Mouse (Mus musculus) limb, embryonic 10.5 days (tissue): Measurements from ENCODE around the gene Rfx2. TPM values are rescaled to one million over a fixed set of nuclear protein-coding genes. Genes with fewer than 3 reads are reported as not detected.

ENCODE experiments used
- DNase-seq: peaks from one replicate; pipeline ENCODE4 v3.0.0-alpha.2; 2017; ENCODE audit warnings: low spot score
- H3K27ac ChIP-seq: fragments of 300-500 bp; sonication (generic); 2 replicates; pipeline ENCODE4 v1.5.1; 2016; ENCODE audit warnings: mild to moderate bottlenecking
- H3K27me3 ChIP-seq: fragments of 300-500 bp; sonication (generic); 2 replicates; pipeline ENCODE4 v1.6.1; 2016; ENCODE audit warnings: low read depth, mild to moderate bottlenecking; ENCODE audit not compliant: poor library complexity, severe bottlenecking
- H3K36me3 ChIP-seq: fragments of 300-500 bp; sonication (generic); 2 replicates; pipeline ENCODE4 v1.6.1; 2016; ENCODE audit warnings: mild to moderate bottlenecking, moderate library complexity
- H3K4me1 ChIP-seq: fragments of 300-500 bp; sonication (generic); 2 replicates; pipeline ENCODE4 v1.6.1; 2016
- H3K4me3 ChIP-seq: fragments of 300-500 bp; sonication (generic); 2 replicates; pipeline ENCODE4 v1.5.1; 2016; ENCODE audit warnings: mild to moderate bottlenecking, moderate library complexity
- H3K9me3 ChIP-seq: fragments of 300-500 bp; sonication (generic); replicated peaks from 2 replicates; pipeline ENCODE4 v1.6.1; 2016; ENCODE audit warnings: mild to moderate bottlenecking
- WGBS: fragments of 180-500 bp; shearing (Covaris S2); methylation state at CpG from one replicate; pipeline ENCODE4 v1.1.7; 2016; 5-methylcytosine and 5-hydroxymethylcytosine counted together
- polyA plus RNA-seq: library from polyadenylated mRNA; unstranded; fragments of >200 nt; fragmentation: Nextera tagmentation; extraction: Ambion mirVana; gene quantifications from 2 replicates; pipeline ENCODE4 v1.2.1, GENCODE M21; 2016

Rfx2 gene
- polyA plus RNA-seq, 1 experiment from 2014 or later = 4.5 TPM

- H3K9me3 ChIP-seq = no peaks in the 10 kb centered on the region
- no peak for DNase-seq
- peaks cover 37% of the 10 kb centered on the region for H3K27me3 ChIP-seq
- no peaks in the 10 kb centered on the region for H3K36me3 ChIP-seq
- H3K4me3 ChIP-seq = no peak overlapping the region
- peaks cover 20% of the 10 kb centered on the region for H3K4me1 ChIP-seq
- no peak overlapping the region for H3K27ac ChIP-seq
- WGBS = 90% methylated on average over 2 of the region's 2 CpGs
These were observed 4.1 kb downstream of the Rfx2 start for GRCm38 (mm10) chr17:56826718-56827117.

- Histone ChIP-seq H3K9me3 (no peaks in the 10 kb centered on the region), H3K27ac (no peak overlapping the region), H3K4me1 (no peaks in the 10 kb centered on the region), H3K27me3 (peaks cover 14% of the 10 kb centered on the region), H3K4me3 (no peak overlapping the region), H3K36me3 (no peaks in the 10 kb centered on the region)
- no peak for DNase-seq
- WGBS = 63% methylated on average over 2 of the region's 2 CpGs
These were observed 7.5 kb downstream of the Rfx2 start for GRCm38 (mm10) chr17:56823352-56823751.

- Histone ChIP-seq H3K4me3 (no peak overlapping the region), H3K4me1 (0 out of 2 replicates have a peak, but pooled peaks cover 3% of the 10 kb centered on the region), H3K27ac (no peak overlapping the region), H3K36me3 (no peaks in the 10 kb centered on the region), H3K27me3 (peaks cover 5% of the 10 kb centered on the region; the same call in 1 of the 2 replicates), H3K9me3 (no peaks in the 10 kb centered on the region)
- no peak for DNase-seq
- 86% methylated on average over 2 of the region's 2 CpGs for WGBS
These were observed 8.4 kb downstream of the Rfx2 start for GRCm38 (mm10) chr17:56822380-56822779.

- no peak overlapping the region for H3K27ac ChIP-seq
These were observed 11.1 kb downstream of the Rfx2 start for GRCm38 (mm10) chr17:56819694-56820111.

GRCm38 (mm10) chr17:56819032-56819545, 11.7 kb downstream of the Rfx2 start:
- Histone ChIP-seq H3K4me3 (no peak overlapping the region), H3K9me3 (no peaks in the 10 kb centered on the region), H3K4me1 (peaks cover 10% of the 10 kb centered on the region; the same call in 1 of the 2 replicates), H3K27ac (no peak overlapping the region), H3K36me3 (no peaks in the 10 kb centered on the region), H3K27me3 (peaks cover 6% of the 10 kb centered on the region; the same call in 1 of the 2 replicates)
- DNase-seq = no peak
- 79% methylated on average over 6 of the region's 6 CpGs for WGBS

More at GRCm38 (mm10) chr17:56819694-56820111, 11.1 kb downstream of the Rfx2 start:
- no peak overlapping the region for H3K4me3 ChIP-seq
- DNase-seq = no peak
- peaks cover 6% of the 10 kb centered on the region; the same call in 1 of the 2 replicates for H3K4me1 ChIP-seq
- 81% methylated on average over 8 of the region's 8 CpGs for WGBS
- no peaks in the 10 kb centered on the region for H3K9me3 ChIP-seq
- H3K36me3 ChIP-seq = no peaks in the 10 kb centered on the region
- peaks cover 6% of the 10 kb centered on the region; the same call in 1 of the 2 replicates for H3K27me3 ChIP-seq

- peaks cover 11% of the 10 kb centered on the region for H3K27me3 ChIP-seq
- no peaks in the 10 kb centered on the region for H3K9me3 ChIP-seq
- no peaks in the 10 kb centered on the region for H3K36me3 ChIP-seq
- no peak overlapping the region for H3K27ac ChIP-seq
- WGBS = 27% methylated on average over 11 of the region's 11 CpGs
- H3K4me3 ChIP-seq = 0 out of 2 replicates have a peak overlapping the region, but pooled peaks have one; percentile 21
- H3K4me1 ChIP-seq = peaks cover 13% of the 10 kb centered on the region; the same call in 1 of the 2 replicates
- no peak for DNase-seq
These were observed 12.7 kb downstream of the Rfx2 start for GRCm38 (mm10) chr17:56818067-56818636.

GRCm38 (mm10) chr17:56815057-56815345, 15.8 kb downstream of the Rfx2 start:
- 77% methylated on average over 3 of the region's 3 CpGs for WGBS
- H3K4me1 ChIP-seq = peaks cover 20% of the 10 kb centered on the region
- H3K36me3 ChIP-seq = no peaks in the 10 kb centered on the region
- H3K27ac ChIP-seq = no peak overlapping the region
- no peak for DNase-seq
- no peak overlapping the region for H3K4me3 ChIP-seq
- no peaks in the 10 kb centered on the region for H3K9me3 ChIP-seq
- H3K27me3 ChIP-seq = peaks cover 12% of the 10 kb centered on the region; the same call in 1 of the 2 replicates

DNA sequence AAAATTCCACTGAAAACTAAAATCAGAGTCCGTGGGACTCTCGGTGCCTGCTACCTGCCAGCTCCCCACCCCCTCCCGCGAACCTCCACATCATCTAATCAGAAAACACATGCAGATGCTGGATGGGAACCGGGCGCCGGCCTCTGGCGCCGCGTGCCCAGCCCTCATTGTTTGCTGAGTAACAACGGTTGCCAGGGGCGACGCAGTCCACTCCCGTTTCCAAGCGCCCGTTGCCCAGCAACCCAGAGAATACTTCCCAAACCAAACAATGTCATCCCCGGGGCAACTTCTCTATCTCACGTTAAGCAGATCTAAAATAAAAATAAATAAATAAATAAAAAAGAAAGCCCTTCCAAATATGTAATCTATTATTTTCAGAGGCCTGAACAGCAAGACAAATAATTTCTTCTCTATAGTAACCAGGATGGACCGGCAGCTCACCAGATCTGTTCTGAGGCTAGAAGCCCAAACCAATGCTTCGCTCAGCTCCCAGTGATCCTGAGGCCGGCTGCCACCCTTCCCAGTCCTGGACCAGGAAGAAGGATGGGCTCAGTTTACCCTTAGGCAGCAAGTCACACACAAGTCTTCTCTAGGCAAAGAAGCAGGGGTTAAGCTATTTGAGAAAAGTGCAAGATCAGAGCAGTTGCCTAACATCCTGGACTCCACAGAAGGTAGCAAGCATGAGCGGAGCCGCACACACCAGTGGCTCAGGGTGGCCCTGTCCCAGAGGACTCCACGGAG, 16.3 kb downstream of the Rfx2 start:
- WGBS = 19% methylated on average over 24 of the region's 24 CpGs
- no peak overlapping the region for H3K4me3 ChIP-seq

DNA sequence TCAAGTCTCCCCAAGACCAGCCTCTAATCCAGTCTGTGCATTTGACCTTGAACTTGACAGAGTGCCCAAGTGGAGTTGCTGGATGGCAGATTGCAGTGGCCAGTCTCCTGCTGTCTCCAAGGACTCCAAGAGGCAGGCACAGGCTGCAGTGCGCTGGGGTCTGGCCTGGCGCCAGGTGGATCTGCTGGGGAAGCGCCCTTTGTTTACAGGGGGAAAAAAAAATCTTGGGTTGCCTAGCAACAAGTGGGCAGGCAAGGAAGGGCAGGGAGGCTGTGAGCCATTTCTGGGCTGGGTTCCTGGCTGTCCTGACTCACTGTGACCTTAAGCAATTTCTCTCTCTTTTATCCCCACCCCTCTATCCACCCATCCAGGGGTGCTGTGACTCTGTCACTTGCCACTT, 20.6 kb downstream of the Rfx2 start:
- Histone ChIP-seq H3K4me3 (no peak overlapping the region), H3K4me1 (peaks cover 18% of the 10 kb centered on the region), H3K27me3 (peaks cover 37% of the 10 kb centered on the region)

More for the DNA sequence above, 16.3 kb downstream of the Rfx2 start:
- Histone ChIP-seq H3K36me3 (no peaks in the 10 kb centered on the region), H3K27ac (no peak overlapping the region; the same call in 1 of the 2 replicates), H3K4me1 (peaks cover 21% of the 10 kb centered on the region), H3K27me3 (peaks cover 17% of the 10 kb centered on the region; the same call in 1 of the 2 replicates), H3K9me3 (no peaks in the 10 kb centered on the region)
- DNase-seq = peak; percentile 91

GRCm38 (mm10) chr17:56808518-56808917, 22.3 kb downstream of the Rfx2 start:
- H3K27me3 ChIP-seq = peaks cover 33% of the 10 kb centered on the region

More for the DNA sequence above, 20.6 kb downstream of the Rfx2 start:
- 4% methylated on average over 3 of the region's 3 CpGs for WGBS
- H3K36me3 ChIP-seq = no peaks in the 10 kb centered on the region
- no peak for DNase-seq
- no peaks in the 10 kb centered on the region for H3K9me3 ChIP-seq
- peak overlapping the region; percentile 34; the same call in 1 of the 2 replicates for H3K27ac ChIP-seq

DNA sequence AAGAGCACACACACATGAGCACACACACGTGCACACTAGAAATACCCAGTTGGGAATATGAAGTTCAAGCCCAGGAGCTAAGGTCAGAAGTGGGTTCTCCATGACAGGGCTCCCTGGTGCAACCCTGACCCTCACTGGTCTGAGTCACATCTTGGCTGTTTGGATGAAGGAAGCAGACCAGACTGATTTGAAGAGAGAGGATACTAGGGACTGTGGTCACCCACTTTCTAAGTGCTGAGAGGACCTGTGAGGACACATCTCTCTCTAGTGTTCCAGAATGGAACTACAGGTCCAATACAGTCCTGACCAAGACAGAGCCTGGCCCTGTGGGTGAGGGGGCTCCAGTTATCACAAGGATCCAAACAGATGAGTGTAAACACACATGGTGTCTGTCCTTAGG, 25.0 kb downstream of the Rfx2 start:
- Histone ChIP-seq H3K4me3 (no peak overlapping the region), H3K4me1 (peaks cover 8% of the 10 kb centered on the region), H3K27me3 (peaks cover 33% of the 10 kb centered on the region), H3K27ac (no peak overlapping the region), H3K9me3 (no peaks in the 10 kb centered on the region), H3K36me3 (no peaks in the 10 kb centered on the region)
- WGBS = 93% methylated on average over 1 of the region's 1 CpGs
- DNase-seq = no peak

More at GRCm38 (mm10) chr17:56808518-56808917, 22.3 kb downstream of the Rfx2 start:
- peak; percentile 83 for DNase-seq
- H3K36me3 ChIP-seq = no peaks in the 10 kb centered on the region
- H3K4me3 ChIP-seq = no peak overlapping the region
- H3K27ac ChIP-seq = no peak overlapping the region
- no peaks in the 10 kb centered on the region for H3K9me3 ChIP-seq
- H3K4me1 ChIP-seq = peaks cover 8% of the 10 kb centered on the region
- WGBS = 9% methylated on average over 9 of the region's 9 CpGs

DNA sequence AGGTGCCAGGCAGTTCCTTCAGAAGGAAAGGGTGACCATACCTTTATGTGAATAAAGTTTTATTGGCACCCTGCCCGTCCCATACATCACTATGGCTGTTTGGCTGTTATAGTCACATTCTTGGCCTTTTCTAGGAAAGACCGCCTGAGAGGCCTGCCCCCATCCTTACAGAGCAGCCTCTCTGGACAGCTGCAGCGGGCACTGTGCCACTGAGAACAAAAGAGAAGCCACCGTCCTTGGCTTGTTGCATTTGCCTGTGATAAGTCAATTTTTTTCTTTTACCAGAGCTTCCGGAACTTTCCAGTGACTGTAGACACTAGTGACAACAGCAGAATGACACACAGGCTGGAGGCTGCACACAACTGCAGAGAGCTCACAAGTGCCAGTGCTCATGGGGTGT, 25.9 kb downstream of the Rfx2 start:
- Histone ChIP-seq H3K4me3 (no peak overlapping the region), H3K9me3 (no peaks in the 10 kb centered on the region)

GRCm38 (mm10) chr17:56802065-56802464, 28.7 kb downstream of the Rfx2 start:
- no peak overlapping the region for H3K4me3 ChIP-seq
- DNase-seq = no peak
- H3K27me3 ChIP-seq = peaks cover 4% of the 10 kb centered on the region
- H3K36me3 ChIP-seq = no peaks in the 10 kb centered on the region
- no peaks in the 10 kb centered on the region for H3K9me3 ChIP-seq
- WGBS = 76% methylated on average over 8 of the region's 8 CpGs
- no peaks in the 10 kb centered on the region for H3K4me1 ChIP-seq
- H3K27ac ChIP-seq = no peak overlapping the region

More for the DNA sequence above, 25.9 kb downstream of the Rfx2 start:
- DNase-seq = no peak
- peaks cover under 1% of the 10 kb centered on the region; the same call in 1 of the 2 replicates for H3K4me1 ChIP-seq
- no peak overlapping the region for H3K27ac ChIP-seq
- WGBS = 86% methylated on average over 5 of the region's 5 CpGs
- no peaks in the 10 kb centered on the region for H3K36me3 ChIP-seq
- H3K27me3 ChIP-seq = peaks cover 31% of the 10 kb centered on the region
